Comparison of ENCODE assay signal across 26 mouse cellular contexts in the genomic region with DNA sequence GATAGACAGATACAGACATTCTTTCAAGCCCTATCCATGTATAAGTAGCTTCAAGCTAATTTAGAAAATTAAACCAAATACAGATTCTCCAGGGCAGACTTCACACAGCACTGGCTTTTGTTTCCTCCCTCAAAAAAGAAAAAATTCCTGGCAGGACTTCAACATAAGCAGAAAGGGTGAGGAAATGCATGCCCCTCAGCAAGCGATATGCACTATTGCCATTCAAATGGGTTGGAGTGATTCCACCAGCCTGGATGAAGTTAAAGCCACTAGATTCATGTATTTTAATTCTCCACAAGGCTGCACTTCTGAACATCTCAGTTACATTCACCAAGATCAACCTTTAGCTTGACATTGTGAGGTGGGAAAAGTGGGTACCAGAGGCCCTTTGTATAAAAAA.
"Had no signal": no experiment of that assay in that cellular context is flagged by ENCODE, and none has a peak within 500 bp of the region (broad histone marks: within the 10 kb centered on the region; RNA-seq: fewer than 3 reads in every experiment).

No protein-coding gene starts in this region.

- ATAC-seq: hindbrain, postnatal 0 days; intestine, embryonic 16.5 days; liver, embryonic 12.5 days had no signal

- H3K4me2 ChIP-seq: heart, embryonic 11.5 days; heart, embryonic 13.5 days; heart, embryonic 15.5 days; hindbrain, embryonic 13.5 days; hindbrain, embryonic 15.5 days; kidney, embryonic 15.5 days; limb, embryonic 13.5 days; limb, embryonic 15.5 days; liver, embryonic 12.5 days had no signal

- H3K36me3 ChIP-seq: heart, embryonic 13.5 days; heart, embryonic 15.5 days; hindbrain, embryonic 13.5 days; hindbrain, embryonic 15.5 days; kidney, embryonic 15.5 days; limb, embryonic 13.5 days; limb, embryonic 15.5 days; liver, embryonic 12.5 days had no signal

- DNase-seq: gastrocnemius, postnatal 14 days; gastrocnemius, postnatal 36 days; heart, adult 11 months; heart, adult 2 months; heart, postnatal 14 days; heart, postnatal 36 days; kidney, adult 11 months; kidney, adult 9 months; kidney, postnatal 14 days; kidney, postnatal 36 days; layer of hippocampus, adult 9-11 months; layer of hippocampus, postnatal 36 days; left cerebral cortex, postnatal 4 days had no signal

- H3K4me3 ChIP-seq: heart, adult 2 months; heart, embryonic 13.5 days; heart, embryonic 15.5 days; hindbrain, embryonic 13.5 days; hindbrain, embryonic 15.5 days; kidney, embryonic 15.5 days; limb, embryonic 13.5 days; limb, embryonic 15.5 days; liver, embryonic 12.5 days had no signal

- H3K27me3 ChIP-seq: heart, embryonic 13.5 days; heart, embryonic 15.5 days; hindbrain, embryonic 13.5 days; hindbrain, embryonic 15.5 days; kidney, embryonic 15.5 days; limb, embryonic 13.5 days; limb, embryonic 15.5 days; liver, embryonic 12.5 days had no signal

- H3K9ac ChIP-seq: heart, embryonic 13.5 days; heart, embryonic 15.5 days; hindbrain, embryonic 13.5 days; hindbrain, embryonic 15.5 days; kidney, embryonic 15.5 days; limb, embryonic 13.5 days; limb, embryonic 15.5 days; liver, embryonic 12.5 days; liver, embryonic 14.5 days had no signal

- H3K9me3 ChIP-seq: heart, embryonic 13.5 days; heart, embryonic 15.5 days; hindbrain, embryonic 13.5 days; hindbrain, embryonic 15.5 days; kidney, embryonic 15.5 days; limb, embryonic 13.5 days; limb, embryonic 15.5 days; liver, embryonic 12.5 days had no signal

- H3K27ac ChIP-seq: heart, adult 2 months; heart, embryonic 13.5 days; heart, embryonic 15.5 days; hindbrain, embryonic 13.5 days; hindbrain, embryonic 15.5 days; hindbrain, postnatal 0 days; kidney, embryonic 15.5 days; kidney, postnatal 0 days; limb, embryonic 13.5 days; limb, embryonic 15.5 days; liver, embryonic 12.5 days; liver, embryonic 14.5 days had no signal

- H3K4me1 ChIP-seq: heart, embryonic 15.5 days; hindbrain, embryonic 13.5 days; hindbrain, embryonic 15.5 days; kidney, embryonic 15.5 days; limb, embryonic 13.5 days; limb, embryonic 15.5 days; liver, embryonic 12.5 days had no signal
